Mouse (Mus musculus) limb, embryonic 12.5 days (tissue): ENCODE data around the gene Ing1. TPM values are rescaled to one million over a fixed set of nuclear protein-coding genes. Genes with fewer than 3 reads are reported as not detected.
A peak's percentile ranks its signal among the peaks of the same experiment; 100 is the strongest.

ENCODE experiments used
- ATAC-seq: fragments of 200-750 bp; cut with Nextera tagmentation; 2 replicates; pipeline ENCODE4 v1.8.0; 2017; ENCODE audit warnings: low read depth, moderate TSS enrichment; ENCODE audit not compliant: insufficient number of reproducible peaks, insufficient read depth, low FRiP score, low TSS enrichment
- H3K27ac ChIP-seq: fragments of 300-500 bp; sonication (generic); 2 replicates; pipeline ENCODE4 v1.5.1; 2016; ENCODE audit warnings: mild to moderate bottlenecking, moderate library complexity
- H3K27me3 ChIP-seq: fragments of 300-500 bp; sonication (generic); 2 replicates; pipeline ENCODE4 v1.6.1; 2016; ENCODE audit warnings: mild to moderate bottlenecking, moderate library complexity
- H3K36me3 ChIP-seq: fragments of 300-500 bp; sonication (generic); 2 replicates; pipeline ENCODE4 v1.6.1; 2016; ENCODE audit warnings: mild to moderate bottlenecking, moderate library complexity
- H3K4me1 ChIP-seq: fragments of 300-500 bp; sonication (generic); replicated peaks from 2 replicates; pipeline ENCODE4 v1.6.1; 2016
- H3K4me2 ChIP-seq: fragments of 300-500 bp; sonication (generic); 2 replicates; pipeline ENCODE4 v1.6.1; 2016; ENCODE audit warnings: mild to moderate bottlenecking, moderate library complexity
- H3K4me3 ChIP-seq: fragments of 300-500 bp; sonication (generic); replicated peaks from 2 replicates; pipeline ENCODE4 v1.5.1; 2016; ENCODE audit warnings: mild to moderate bottlenecking
- H3K9ac ChIP-seq: fragments of 300-500 bp; sonication (generic); replicated peaks from 2 replicates; pipeline ENCODE4 v1.6.1; 2016; ENCODE audit warnings: mild to moderate bottlenecking, moderate library complexity
- H3K9me3 ChIP-seq: fragments of 300-500 bp; sonication (generic); 2 replicates; pipeline ENCODE4 v1.6.1; 2016; ENCODE audit warnings: mild to moderate bottlenecking, moderate library complexity
- WGBS: fragments of 180-500 bp; shearing (Covaris S2); methylation state at CpG from one replicate; pipeline ENCODE4 v1.1.7; 2016; 5-methylcytosine and 5-hydroxymethylcytosine counted together
- polyA plus RNA-seq: library from polyadenylated mRNA; unstranded; fragments of >200 nt; fragmentation: Nextera tagmentation; extraction: Ambion mirVana; gene quantifications from 2 replicates; pipeline ENCODE4 v1.2.1, GENCODE M21; 2016

The Ing1 gene
- polyA plus RNA-seq, 1 experiment from 2014 or later, result 50.4 TPM

GRCm38 (mm10) chr8:11592296-11592695 is 36.9 kb downstream of the Ing1 start:
- no peak overlapping the region for H3K27ac ChIP-seq
- H3K4me2 ChIP-seq, result no peak overlapping the region

DNA sequence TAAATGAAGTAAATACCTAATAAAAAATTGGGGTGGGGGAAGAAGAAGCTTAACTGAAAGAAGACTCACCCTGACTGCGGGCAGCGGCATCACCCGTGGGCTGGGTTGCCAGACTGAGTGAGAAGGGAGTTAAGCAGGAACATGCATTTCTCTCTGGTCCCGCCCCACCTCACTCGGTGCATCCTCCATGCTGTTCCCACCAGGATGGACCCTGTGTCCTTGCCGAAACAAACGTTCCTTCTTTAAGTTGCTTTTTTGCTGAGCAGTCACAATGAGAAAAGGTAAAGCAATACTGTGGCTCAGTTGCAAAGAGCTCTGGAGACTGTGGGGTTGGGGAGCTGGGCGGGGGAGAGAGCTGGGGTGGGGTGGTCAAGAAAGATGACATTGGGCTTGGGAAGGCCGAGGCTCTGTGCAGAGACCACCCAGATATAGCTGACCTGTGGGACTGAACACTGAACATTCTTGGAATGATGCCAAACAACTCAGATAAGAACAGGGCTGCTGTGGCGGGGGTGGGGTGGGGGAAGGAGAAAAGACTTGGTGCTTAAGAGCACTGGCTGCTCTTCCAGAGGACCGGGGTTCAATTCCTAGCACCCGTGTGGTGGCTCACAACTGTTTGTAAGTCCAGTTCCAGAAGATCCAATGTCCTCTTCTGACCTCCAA is 38.0 kb downstream of the Ing1 start:
- Histone ChIP-seq H3K4me2 (no peak overlapping the region), H3K4me3 (no peak overlapping the region), H3K9ac (no peak overlapping the region), H3K4me1 (peaks cover 11% of the 10 kb centered on the region), H3K36me3 (no peaks in the 10 kb centered on the region), H3K27me3 (no peaks in the 10 kb centered on the region), H3K27ac (no peak overlapping the region), H3K9me3 (no peaks in the 10 kb centered on the region)
- ATAC-seq, result no peak
- 76% methylated on average over 12 of the region's 12 CpGs for WGBS

More at GRCm38 (mm10) chr8:11592296-11592695, 36.9 kb downstream of the Ing1 start:
- H3K27me3 ChIP-seq, result no peaks in the 10 kb centered on the region
- WGBS, result 56% methylated on average over 13 of the region's 13 CpGs
- no peak overlapping the region for H3K4me3 ChIP-seq
- no peak for ATAC-seq
- H3K9ac ChIP-seq, result no peak overlapping the region
- no peaks in the 10 kb centered on the region for H3K9me3 ChIP-seq
- H3K4me1 ChIP-seq, result peaks cover 11% of the 10 kb centered on the region
- no peaks in the 10 kb centered on the region for H3K36me3 ChIP-seq

DNA sequence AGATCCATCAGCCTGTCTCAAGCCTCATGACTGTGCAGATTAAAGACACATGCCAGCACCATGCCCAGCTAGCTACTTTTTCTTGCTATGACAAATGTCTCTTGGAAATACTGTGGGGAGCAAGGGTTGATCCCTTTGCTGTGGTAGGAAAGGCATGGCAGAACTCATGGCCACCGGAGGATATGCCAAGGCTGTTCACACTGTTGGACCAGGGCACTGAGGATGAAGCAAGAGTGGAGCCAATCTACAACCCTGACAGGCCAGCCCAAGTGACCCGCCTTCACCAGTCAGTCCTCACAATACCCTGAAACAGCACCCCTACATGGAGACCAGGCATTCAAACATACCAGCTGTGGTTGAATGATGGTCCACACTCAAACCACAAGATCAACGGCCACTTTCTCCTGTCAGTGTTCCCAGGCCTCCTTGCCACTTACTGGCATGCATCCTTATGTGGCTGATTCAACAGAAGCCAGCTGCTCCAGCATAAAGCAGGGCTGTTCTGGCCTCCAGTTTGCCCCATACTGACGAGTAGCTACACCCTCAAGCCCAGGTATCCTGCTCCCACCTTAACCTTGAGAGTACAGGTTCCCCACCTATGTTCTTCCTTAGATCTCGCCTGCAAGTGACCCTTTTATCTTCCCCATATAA is 45.1 kb downstream of the Ing1 start:
- ATAC-seq, result no peak
- peaks cover 5% of the 10 kb centered on the region for H3K36me3 ChIP-seq
- H3K27ac ChIP-seq, result no peak overlapping the region
- WGBS, result 83% methylated on average over 5 of the region's 5 CpGs
- H3K4me2 ChIP-seq, result no peak overlapping the region
- no peak overlapping the region for H3K9ac ChIP-seq
- H3K4me1 ChIP-seq, result no peaks in the 10 kb centered on the region
- no peak overlapping the region for H3K4me3 ChIP-seq
- no peaks in the 10 kb centered on the region; the same call in 1 of the 2 replicates for H3K9me3 ChIP-seq
- H3K27me3 ChIP-seq, result no peaks in the 10 kb centered on the region

DNA sequence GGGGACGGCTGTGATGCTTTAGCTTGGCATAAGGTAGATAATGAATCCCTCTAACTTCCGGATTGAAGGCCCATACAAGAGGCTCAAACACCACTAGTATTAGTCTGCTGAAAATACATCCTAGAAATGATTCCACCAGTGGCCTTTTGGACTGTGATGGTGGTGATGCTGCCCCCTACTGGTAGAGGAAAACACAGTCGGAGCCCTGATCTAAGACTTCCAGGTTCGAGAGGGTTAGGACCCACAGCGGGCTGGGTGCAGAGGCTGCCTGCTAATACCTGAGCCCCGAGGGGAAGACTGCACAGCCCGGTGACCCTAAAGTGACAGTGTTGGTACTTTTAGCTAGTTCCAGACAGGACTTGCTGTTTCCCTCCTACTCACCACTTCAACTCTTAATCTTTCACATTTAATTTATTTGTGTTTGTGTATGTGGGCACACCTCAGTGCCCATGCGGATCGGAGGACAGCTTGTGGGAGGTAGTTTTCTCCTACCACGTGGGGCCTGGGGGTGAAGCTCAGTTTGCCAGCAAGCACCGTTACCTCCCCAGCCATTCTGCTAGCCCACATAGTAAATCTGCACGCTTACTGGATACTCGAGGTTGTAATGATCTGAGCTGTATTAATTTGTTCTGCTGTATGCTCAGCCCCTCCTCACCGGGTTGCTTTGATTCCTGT is 46.8 kb downstream of the Ing1 start:
- no peaks in the 10 kb centered on the region for H3K27me3 ChIP-seq
- H3K9me3 ChIP-seq, result peaks cover under 1% of the 10 kb centered on the region; the same call in 1 of the 2 replicates
- peak; percentile 73; the same call in 1 of the 2 replicates for ATAC-seq
- H3K9ac ChIP-seq, result no peak overlapping the region
- no peak overlapping the region for H3K27ac ChIP-seq
- no peak overlapping the region for H3K4me3 ChIP-seq
- peaks cover 16% of the 10 kb centered on the region for H3K36me3 ChIP-seq
- no peaks in the 10 kb centered on the region for H3K4me1 ChIP-seq
- no peak overlapping the region for H3K4me2 ChIP-seq
- WGBS, result 39% methylated on average over 14 of the region's 14 CpGs

DNA sequence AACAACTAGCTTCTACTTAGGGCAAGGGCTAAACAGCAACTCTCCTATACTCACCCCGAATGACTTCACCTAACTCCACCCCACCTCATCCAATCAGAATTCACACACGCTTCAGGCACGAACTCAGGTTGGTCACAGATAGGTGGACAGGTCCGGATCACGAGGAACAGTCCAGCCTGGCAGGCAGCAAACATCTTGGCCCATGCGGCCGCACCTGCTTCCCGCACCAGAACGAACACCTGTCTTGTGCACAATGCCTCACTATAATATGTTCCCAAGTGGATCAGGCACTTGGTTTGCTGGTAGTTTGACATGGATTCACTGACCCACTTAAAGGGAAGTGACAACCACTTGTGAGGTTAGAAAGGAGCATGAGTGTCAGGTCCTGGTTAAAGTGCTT is 53.5 kb downstream of the Ing1 start:
- Histone ChIP-seq H3K4me2 (no peak overlapping the region), H3K4me1 (no peaks in the 10 kb centered on the region), H3K27me3 (no peaks in the 10 kb centered on the region), H3K9me3 (peaks cover 20% of the 10 kb centered on the region; the same call in 1 of the 2 replicates), H3K4me3 (no peak overlapping the region), H3K36me3 (peaks cover 79% of the 10 kb centered on the region), H3K27ac (no peak overlapping the region), H3K9ac (no peak overlapping the region)
- no peak for ATAC-seq
- 96% methylated on average over 9 of the region's 9 CpGs for WGBS

Other genes with a start within 250 kb of the Ing1 start
- gene Col4a2, start 242.8 kb upstream of the Ing1 start, polyA plus RNA-seq, result 56.3 and 63.5 TPM in 2 replicates
- gene Col4a1, start 242.7 kb upstream of the Ing1 start, polyA plus RNA-seq, result 118 and 133 TPM in 2 replicates
- gene Rab20, start 76.9 kb upstream of the Ing1 start, polyA plus RNA-seq, result 0.81 and 0.93 TPM in 2 replicates
- gene Naxd, start 58.1 kb upstream of the Ing1 start, polyA plus RNA-seq, result 116 and 121 TPM in 2 replicates
- 20.6 and 21.6 TPM in 2 replicates for gene Cars2, start 4.8 kb upstream of the Ing1 start, polyA plus RNA-seq
- 151 and 164 TPM in 2 replicates for gene Ankrd10, start 80.2 kb downstream of the Ing1 start, polyA plus RNA-seq
- not detected in 2 replicates for gene 1700016D06Rik, start 145.5 kb downstream of the Ing1 start, polyA plus RNA-seq
- 53.0 and 53.8 TPM in 2 replicates for gene Arhgef7, start 172.2 kb downstream of the Ing1 start, polyA plus RNA-seq